Mouse (Mus musculus) adrenal gland, postnatal 25 days (tissue): ENCODE data around the gene Hfm1. TPM values are rescaled to one million over a fixed set of nuclear protein-coding genes. Genes with fewer than 3 reads are reported as not detected.

Experiments used
- microRNA-seq, 2 experiments: library from miRNA; unstranded; fragments of <30 nt; microRNA quantifications; one replicate each; pipeline ENCODE4 v1.2.0; 2021
- total RNA-seq: library from RNA; stranded (reverse); gene quantifications from 2 replicates; pipeline ENCODE4 v1.2.3, GENCODE M21; 2021

The Hfm1 gene
- total RNA-seq, 1 experiment from 2014 or later: not detected

Small RNA genes lying within 50 kb of the gene (microRNA-seq; reads per million reads assigned to microRNA genes)
- gene Gm27527: 0 reads per million in 2 experiments

Other genes with a start within 250 kb of the Hfm1 start
- 70.9 and 71.8 TPM in 2 replicates for gene Zfp644, start 229.0 kb downstream of the Hfm1 start, total RNA-seq
- 5.6 and 5.9 TPM in 2 replicates for gene Cdc7, start 38.0 kb upstream of the Hfm1 start, total RNA-seq